Mouse (Mus musculus): ENCODE results near the gene Sfswap. TPM values are rescaled to one million over a fixed set of nuclear protein-coding genes. Genes with fewer than 3 reads are reported as not detected.
"Not testable (repeated sequence)": the region's sequence is repeated elsewhere in the genome, so short reads cannot be mapped to it uniquely, and the experiment has no call there.

Gene Sfswap
- 100 to 1,000 TPM in 1 of 4 experiments, 10 to 100 TPM in 3; 46.9 to 101 (median 65.6) TPM for total RNA-seq (2022)

- peak; percentile 58 for DNase-seq
Observed at GRCm38 (mm10) chr5:129500722-129501634, at the start of gene Sfswap. Sfswap (plus strand) TSS chr5:129501221.

- no peak for DNase-seq
Observed at GRCm38 (mm10) chr5:129452561-129452960, 48.5 kb upstream of the Sfswap start.

GRCm38 (mm10) chr5:129454802-129455528 is 46.1 kb upstream of the Sfswap start:
- DNase-seq, result peak; percentile 67

GRCm38 (mm10) chr5:129455529-129455896 is 45.5 kb upstream of the Sfswap start:
- DNase-seq, result no peak

- no peak for DNase-seq
Observed at GRCm38 (mm10) chr5:129456579-129457140, 44.4 kb upstream of the Sfswap start.

GRCm38 (mm10) chr5:129458109-129458508 is 42.9 kb upstream of the Sfswap start:
- DNase-seq, result no peak

GRCm38 (mm10) chr5:129458541-129458940 is 42.5 kb upstream of the Sfswap start:
- DNase-seq, result no peak

GRCm38 (mm10) chr5:129460798-129461476 is 40.1 kb upstream of the Sfswap start:
- DNase-seq, result no peak

GRCm38 (mm10) chr5:129463648-129464047 is 37.4 kb upstream of the Sfswap start:
- not testable (repeated sequence) for DNase-seq

GRCm38 (mm10) chr5:129465788-129466187 is 35.2 kb upstream of the Sfswap start:
- DNase-seq, result no peak

- no peak for DNase-seq
Observed at GRCm38 (mm10) chr5:129475532-129476045, 25.4 kb upstream of the Sfswap start.

GRCm38 (mm10) chr5:129489879-129490278 is 11.1 kb upstream of the Sfswap start:
- DNase-seq, result no peak

- DNase-seq, result no peak
Observed at GRCm38 (mm10) chr5:129501671-129502070, 650 bp downstream of the Sfswap start.

GRCm38 (mm10) chr5:129506886-129507285 is 5.9 kb downstream of the Sfswap start:
- DNase-seq, result no peak

- peak; percentile 84 for DNase-seq
Observed at GRCm38 (mm10) chr5:129518180-129518579, 17.2 kb downstream of the Sfswap start.

- no peak for DNase-seq
Observed at GRCm38 (mm10) chr5:129518786-129519185, 17.8 kb downstream of the Sfswap start.

GRCm38 (mm10) chr5:129519591-129519990 is 18.6 kb downstream of the Sfswap start:
- DNase-seq, result peak; percentile 73

GRCm38 (mm10) chr5:129521501-129521900 is 20.5 kb downstream of the Sfswap start:
- DNase-seq, result no peak

GRCm38 (mm10) chr5:129521913-129522312 is 20.9 kb downstream of the Sfswap start:
- DNase-seq, result no peak

- DNase-seq, result no peak
Observed at GRCm38 (mm10) chr5:129523166-129523565, 22.1 kb downstream of the Sfswap start.

GRCm38 (mm10) chr5:129524751-129525150 is 23.7 kb downstream of the Sfswap start:
- DNase-seq, result no peak

- DNase-seq, result no peak
Observed at GRCm38 (mm10) chr5:129527162-129527561, 26.1 kb downstream of the Sfswap start.

Data from adrenal gland, adult 8-10 months (tissue).